Mouse (Mus musculus): ENCODE results near the gene Gas1. TPM values are rescaled to one million over a fixed set of nuclear protein-coding genes. Genes with fewer than 3 reads are reported as not detected.

The Gas1 gene
- total RNA-seq, 2 experiments from 2014 or later: 14.6 to 17.4 TPM

DNA sequence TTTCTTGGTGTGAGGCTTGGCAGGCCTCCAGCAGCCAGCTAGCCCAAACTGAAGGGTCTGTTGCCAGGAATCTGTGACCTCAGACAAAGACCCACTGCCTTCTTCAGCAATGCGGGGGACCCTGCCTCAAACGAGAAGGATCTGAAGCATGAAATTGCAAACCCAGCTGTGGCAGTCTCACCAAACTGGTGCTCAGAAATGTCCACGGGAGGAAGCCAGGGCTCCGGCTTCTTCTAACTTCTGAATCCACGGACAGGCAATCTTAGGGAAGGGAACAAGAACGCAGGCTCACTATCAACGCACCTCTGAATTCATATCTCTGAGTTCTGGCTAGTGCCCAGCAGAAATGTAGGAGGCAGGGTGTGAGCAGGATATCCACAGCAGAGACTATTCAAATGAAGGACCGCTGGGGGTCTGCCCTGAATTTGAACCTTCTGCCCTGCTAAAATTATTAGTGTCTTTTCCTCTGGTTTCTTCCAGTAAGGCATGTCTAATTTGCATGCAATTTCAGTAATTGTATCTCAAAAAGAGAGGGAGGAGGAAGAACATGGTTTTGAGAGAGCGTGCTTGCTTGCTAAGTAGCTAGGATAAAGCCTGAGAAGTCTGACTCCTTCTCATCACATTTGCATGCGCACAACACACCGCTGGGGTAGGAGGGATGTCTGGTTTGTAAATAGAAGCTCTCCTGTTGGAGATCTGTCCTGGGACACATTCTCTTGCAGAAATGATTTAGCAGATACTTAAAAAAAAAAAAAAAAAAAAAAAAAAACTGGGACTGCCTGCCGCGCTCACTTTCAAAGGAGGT is 51.5 kb downstream of the Gas1 start:
- DNase-seq: no peak
- intact Hi-C loops (cut with DNase I): no loop called here

DNA sequence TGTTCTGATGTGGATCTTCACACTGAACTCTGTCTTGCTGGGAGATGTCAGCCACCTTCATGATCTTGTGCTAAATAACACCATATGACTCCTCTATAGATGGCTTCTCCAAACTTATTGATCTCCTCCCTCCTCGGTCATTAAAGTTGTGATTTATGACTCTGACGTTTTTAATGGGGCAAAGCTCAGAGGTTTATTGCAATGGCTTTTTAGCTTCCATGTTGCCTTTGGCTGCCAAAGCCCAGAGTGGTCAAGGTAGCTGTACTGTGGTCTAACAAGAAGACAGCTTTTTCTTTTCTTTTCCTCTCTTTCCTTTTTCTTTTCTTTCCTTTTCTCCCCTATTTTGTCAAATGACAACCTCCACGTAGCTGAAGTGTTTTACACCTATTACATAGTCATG is 52.1 kb downstream of the Gas1 start:
- intact Hi-C loops (cut with DNase I): no loop called here
- no peak for DNase-seq

DNA sequence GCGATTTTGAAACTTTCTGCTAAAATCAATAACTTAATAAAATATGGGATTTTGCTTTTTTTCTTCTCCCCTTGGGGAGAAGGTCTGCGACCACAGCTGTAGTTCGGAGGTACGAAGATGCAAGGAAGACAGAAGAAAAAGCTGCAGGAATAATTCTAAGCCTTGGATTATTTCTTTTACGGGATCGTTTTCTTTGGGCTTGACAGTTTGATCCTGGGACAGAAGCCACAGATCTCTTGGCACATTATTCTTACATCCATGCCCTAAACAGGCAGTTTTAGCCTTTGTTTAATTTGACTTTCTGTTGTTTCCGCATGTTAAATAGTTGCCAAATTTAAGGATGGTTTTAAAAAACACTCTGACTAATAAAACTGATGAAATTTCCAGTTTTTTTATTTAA is 52.7 kb downstream of the Gas1 start:
- intact Hi-C loops (cut with DNase I): no loop called here
- no peak for DNase-seq

Data from gastrocnemius, postnatal 36 days (tissue).